Mouse (Mus musculus) layer of hippocampus, adult 9-10 months (tissue): ENCODE measurements around the gene Zzef1.

ENCODE experiments used
- DNase-seq: peaks from one replicate; pipeline ENCODE4 v3.0.0; 2022; ENCODE audit warnings: low spot score

Zzef1 gene

DNA sequence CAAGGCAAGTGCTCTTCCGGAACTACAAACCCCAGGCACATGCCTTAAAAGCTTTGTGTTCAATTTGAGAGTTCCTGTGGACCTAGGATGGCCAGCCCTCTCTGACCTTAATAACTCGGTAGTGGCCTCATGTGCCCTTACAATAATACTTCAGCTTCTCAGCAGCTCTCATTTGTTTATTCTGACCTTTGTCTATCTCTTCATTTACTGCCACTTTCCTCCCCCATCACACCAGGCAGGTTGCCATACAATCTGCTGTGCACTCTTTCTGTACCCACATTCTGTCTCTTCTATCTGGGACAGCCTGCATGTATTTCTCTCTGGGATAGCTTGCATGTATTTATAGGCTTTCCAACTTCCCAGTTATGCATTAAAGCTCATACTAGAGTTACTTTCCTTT is 10.5 kb downstream of the Zzef1 start:
- DNase-seq, result peak; percentile 29

DNA sequence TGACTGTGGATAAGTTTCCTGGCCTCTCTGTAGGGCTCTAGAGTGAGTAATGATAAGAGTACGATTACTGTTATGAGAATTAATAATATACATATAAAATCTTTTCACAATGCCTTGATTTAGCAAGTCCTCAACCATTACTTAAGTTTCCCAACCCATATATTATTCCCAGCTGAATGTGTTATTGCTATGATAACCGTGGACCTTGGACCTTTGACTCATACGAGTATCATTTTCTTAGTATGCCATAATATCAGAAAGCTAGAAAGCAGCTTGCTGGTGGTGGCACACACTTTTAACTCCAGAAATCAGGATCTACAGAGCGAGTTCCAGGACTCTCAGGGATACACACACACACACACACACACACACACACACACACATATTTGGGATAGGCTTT is 12.0 kb downstream of the Zzef1 start:
- no peak for DNase-seq

DNA sequence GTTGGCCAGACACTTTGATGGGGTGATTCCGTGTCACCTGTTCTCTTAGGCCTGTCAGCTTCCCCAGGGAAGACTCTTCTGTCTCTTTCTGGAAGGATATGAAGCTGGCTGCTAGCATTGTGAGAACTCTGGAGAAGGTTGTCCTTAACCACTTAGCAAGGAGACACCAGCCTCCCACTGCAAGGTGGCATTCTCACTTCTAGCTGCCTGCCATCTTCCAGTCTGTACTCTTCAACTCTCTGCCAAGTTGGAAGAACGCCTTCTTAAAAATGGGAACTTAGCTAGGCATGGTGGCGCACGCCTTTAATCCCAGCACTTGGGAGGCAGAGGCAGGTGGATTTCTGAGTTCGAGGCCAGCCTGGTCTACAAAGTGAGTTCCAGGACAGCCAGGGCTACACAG is 17.7 kb downstream of the Zzef1 start:
- no peak for DNase-seq

DNA sequence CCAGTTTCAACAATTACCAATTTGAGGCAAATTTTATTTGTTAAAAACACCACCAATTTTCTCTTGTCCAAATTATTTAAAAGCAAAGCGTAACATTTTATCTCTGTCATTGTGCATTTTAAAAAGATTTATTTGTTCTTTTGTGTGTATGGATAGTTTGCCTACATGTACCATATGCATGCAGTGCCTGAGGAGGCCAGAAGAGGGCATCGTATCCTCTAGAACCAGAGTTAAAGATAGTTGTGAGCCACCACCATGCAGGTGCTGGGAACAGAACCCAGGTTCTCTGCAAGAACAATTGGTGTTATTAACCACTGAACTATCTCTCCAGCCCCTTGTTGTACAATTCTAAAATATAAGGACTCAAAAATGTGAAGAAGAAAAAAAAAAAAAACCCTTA is 18.2 kb downstream of the Zzef1 start:
- no peak for DNase-seq

DNA sequence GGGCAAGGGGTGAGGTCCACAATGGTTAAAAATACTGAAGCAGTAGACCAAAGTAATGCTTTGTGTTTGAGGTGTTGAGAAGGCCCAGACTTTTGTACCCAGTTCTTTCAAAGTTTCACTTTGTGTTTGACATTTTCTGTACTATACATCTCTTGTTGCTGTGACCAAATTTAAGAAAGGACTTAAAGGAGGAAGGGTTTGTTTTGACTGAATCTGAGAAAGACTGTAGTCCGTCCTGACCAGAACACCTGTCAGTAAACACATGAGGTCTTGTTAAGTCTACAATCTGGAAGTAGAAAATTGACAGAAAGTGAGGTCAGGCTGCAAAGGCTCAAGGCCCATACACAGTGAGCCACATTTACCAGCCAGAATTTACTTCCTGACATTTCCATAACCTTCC is 20.8 kb downstream of the Zzef1 start:
- DNase-seq, result no peak

DNA sequence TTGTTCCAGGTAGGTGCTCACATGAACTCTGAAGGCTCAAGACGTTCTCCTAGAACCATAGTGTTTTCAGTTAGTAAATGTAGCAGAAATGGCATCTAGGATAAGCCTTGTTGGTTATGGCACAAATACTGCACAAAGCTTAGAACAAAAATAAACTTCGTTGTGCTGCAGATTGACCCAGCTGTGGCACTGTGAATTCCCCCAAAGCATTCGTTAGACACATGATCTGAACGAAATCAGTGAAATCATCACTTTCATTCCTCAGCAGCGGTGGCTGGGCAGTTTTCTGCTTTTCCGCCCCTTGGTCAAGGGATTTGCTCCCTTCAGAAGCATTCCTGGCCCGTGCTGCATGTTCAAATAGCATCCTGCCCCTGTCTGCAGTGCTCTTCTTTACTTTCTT is 22.0 kb downstream of the Zzef1 start:
- no peak for DNase-seq

DNA sequence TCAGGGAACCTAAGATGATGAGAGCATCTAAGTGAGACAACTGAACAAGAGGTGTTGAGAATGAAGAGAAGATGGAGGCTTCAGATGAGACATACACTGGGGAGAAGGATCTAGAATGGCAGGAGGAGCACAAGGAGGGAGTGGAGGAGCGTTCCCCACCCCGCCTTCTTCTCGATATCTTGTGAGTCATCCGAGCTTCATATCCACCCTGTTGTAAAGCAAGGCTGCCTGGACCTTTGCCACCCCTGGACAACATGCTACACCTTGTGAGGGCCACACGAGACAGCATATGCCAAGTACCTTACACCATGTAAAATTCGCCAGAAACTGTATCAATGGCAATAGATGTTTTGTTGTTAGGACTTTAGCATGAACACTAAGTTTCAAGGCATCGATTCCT is 25.0 kb downstream of the Zzef1 start:
- DNase-seq, result no peak

DNA sequence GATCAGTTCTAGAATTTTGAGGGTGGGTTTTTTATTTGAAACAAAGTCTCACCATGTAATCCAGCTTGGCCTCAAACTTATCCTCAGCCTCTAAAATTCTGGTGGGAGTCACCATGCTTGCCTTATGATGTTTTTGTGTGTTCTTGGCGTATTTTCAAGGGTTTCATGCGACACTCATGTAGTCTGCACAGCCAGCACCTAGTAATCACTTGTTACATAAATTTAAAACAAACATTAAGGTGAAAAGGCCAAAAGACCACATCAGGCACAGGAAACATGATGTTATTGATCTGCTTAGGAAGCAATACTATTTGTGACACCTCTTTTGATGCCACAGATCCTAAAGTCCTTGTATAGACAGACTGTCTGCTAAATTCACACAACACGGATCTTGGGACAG is 33.8 kb downstream of the Zzef1 start:
- DNase-seq, result no peak

DNA sequence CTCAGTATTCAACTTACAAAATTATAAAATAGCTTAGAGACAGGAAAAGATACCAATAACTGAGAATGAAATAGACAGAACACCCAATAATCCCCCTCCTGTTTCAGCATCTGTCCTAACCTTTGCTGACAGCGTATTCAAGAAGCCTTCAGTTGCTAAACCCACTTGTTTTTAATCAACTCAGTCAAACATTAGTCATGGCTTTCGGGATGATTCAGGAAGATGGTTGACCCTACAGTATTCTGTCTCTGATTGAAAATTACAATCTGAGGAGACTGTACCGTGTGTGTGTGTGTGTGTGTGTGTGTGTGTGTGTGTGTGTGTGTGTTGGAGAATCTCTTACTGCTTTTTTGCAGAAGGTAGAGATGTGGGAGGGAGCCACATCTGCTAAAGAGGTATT is 46.7 kb downstream of the Zzef1 start:
- no peak for DNase-seq

DNA sequence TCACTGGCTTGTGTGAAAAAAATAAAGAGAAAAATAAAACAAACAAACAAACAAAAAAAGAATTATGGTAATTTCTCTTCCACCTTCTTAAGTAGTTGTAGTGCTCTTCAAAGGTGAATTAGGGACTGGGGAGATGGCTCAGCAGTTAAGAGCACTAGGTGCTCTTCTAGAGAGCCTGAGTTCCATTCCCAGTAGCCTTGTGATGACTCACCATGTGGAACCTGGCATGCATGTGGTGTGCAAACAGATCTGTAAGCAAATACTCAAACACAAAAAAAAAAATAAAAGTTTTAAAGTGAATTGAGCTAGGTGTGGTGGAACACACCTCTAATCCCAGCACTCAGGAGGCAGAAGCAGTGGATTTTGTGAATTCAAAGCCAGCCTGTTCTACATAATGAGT is 47.5 kb downstream of the Zzef1 start:
- no peak for DNase-seq

DNA sequence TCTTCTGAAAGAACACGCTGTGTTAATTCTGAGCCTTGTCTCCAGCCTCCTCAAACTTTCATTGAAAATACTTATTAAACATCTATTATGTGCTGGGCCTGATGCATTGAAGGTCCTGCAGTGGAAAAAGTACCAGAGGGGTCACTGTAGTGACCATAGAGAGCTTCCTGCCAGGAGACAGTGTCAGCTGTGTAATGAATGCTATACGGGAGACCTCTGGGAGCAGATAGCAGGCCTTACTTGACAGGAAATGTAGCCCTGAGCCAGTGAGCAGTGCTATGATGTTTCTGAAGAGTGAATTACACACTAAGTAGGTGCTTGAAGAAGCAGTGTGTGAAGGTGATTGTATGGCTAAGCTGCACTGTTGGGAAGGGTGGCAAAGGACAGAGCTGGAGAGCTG is 49.5 kb downstream of the Zzef1 start:
- DNase-seq, result no peak

DNA sequence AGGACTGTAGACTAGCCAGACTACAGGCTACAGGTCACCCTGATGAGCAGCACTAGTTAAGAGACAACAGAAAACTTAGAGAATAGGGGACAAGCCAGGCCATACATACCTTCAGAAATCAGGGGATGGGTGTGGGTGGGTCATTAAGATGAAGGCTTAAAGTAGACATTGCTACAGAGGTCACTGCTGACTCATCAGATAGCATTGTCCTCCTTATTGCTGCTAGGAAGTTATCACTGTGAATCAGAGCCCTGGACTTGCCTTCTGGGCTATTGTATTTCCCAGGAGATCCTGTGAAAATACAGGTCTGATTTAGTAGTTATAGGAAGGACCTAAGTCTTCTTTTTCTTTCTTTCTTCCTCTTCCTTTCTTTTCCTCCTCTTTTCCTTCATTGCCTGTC is 50.7 kb downstream of the Zzef1 start:
- DNase-seq, result no peak

DNA sequence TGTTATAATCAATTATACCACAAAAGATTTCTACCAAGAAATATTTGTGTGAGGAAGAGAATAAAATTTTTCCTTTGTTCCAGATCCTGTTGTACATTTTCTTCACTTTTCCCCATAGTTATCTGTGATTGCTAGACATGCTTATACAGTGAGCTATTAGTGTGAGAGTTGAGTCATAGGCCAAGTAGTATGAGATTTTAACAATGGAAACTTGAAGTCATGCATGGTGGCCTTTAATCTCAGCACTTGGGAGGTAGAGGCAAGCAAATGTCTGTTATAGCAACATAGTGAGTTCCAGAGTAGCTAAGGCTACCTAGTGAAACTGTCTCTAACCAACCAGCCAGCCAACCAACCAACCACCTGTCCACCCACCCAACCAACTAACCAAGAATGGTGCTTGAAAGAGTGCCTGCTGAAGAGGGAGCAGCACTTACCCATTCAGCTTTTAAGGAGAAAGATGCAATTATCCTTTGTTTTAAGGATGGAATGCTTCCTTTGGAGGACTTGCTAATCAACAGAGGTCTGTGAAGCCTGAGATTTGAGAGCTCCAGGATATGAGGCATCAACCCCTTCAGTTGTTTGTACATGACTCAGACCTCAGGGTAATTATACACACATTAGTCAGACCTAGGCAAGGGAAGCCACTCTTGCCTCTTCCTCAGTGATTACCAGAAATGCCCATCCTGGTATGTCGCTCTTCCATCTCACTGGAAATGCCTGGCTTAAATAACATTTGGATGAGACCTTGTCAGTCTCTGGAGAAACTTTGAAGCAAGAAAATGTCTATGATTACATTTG is 52.0 kb downstream of the Zzef1 start:
- DNase-seq, result no peak

DNA sequence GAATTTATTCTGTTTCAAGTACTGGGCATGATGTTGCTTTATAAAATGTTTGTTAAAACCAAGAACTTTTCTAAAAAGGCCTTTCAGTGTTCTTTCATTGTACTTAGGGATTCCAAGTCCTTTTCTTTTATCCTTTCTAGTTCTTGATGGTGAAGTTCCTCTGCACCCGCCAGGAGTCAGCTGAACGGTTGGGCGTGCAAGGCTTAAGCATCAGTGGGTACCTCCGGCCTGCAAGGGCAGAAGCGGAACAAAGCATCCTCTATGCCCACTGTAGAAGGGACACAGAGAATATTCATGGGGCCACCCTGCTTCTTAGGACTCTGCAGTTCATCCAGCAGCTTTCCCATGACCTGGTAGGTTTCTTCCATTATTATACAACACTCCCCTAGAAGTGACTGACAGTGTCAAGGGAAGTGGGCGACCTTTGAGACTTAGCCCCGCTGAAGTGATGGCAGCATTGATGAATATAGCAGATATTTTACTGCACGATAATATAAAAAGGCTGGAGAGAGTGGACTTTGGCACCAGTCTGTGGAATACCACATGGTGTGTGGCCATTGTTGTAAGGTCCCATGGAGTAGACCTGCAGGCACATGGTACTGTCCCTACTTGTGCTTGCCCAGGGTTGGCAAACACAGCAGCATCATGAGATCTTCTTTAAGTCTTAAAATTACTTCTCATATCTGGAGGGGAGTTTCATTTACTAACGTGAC is 54.5 kb downstream of the Zzef1 start:
- DNase-seq, result no peak

DNA sequence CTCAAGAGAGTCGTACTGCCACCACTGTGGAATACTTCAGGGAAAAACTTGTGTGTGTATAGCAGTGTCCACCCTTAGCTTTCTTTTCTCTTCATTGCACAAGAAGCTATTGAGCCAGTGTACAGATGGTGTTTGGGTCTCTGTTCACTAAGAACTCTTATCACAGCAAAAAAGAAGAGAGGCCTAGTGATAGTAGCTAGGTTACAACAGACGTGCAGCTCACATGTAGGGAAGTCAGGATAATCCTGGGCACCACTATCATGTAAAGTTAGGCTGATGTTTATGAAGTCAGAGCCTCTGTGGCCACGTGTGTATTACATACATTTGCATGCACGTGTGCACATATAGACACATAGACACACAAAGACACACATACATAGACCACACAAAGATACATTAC is 55.2 kb downstream of the Zzef1 start:
- DNase-seq, result no peak

DNA sequence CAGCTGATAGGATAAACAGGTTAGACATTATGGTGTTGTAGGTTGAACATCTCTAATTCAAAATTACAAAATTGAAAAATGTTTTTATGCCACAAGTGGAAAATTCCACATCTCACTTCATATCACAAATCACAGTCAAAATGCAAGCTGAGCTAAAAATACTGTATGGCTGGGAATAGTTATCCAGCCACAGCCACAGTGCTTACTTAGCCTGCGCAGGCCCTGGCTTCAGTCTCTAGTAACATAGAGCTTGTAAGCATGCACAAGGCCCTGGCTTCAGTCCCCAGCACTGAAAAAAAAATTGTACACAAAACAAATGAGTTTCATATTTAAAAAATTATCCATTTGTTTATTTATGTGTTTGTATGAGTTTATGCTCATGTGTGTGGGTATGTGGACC is 56.1 kb downstream of the Zzef1 start:
- DNase-seq, result no peak

DNA sequence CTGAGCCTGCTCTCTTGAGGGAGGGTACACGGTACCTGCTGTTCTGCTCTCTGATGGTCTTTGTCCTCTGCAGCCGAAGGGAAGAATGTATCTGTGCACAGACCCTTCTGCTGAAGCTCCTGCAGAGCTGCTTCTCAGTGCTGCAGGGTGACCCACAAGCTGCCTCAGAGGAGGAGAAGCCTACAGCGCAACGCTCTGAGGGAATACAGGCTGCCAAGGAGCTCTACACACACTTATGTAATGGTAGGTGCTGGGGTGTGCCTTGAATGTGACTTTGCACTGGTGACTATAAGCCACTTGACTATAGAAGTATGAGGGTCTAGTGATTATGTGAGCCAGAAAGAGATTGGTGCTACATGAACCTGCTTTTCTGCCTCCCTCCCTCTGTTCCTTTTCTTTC is 57.1 kb downstream of the Zzef1 start:
- no peak for DNase-seq

DNA sequence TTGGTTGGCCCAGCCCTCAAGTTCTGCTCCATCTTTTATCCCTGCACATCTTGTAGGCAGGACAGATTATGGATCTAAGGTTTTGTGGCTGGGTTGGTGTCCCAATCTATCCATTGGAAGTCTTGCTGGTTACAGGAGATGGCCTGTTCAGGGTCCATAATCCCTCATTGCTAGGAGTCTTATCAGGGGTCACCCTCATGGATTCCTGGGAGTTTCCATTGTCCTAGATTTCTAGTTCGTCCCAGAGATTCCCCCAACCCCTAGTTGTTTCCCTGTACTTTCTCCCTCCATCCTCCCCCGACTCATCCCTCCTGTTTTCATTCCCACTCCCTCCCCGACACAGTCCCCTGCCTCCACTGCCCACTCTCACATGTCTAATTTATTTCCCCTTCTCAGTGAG is 58.2 kb downstream of the Zzef1 start:
- DNase-seq, result no peak

DNA sequence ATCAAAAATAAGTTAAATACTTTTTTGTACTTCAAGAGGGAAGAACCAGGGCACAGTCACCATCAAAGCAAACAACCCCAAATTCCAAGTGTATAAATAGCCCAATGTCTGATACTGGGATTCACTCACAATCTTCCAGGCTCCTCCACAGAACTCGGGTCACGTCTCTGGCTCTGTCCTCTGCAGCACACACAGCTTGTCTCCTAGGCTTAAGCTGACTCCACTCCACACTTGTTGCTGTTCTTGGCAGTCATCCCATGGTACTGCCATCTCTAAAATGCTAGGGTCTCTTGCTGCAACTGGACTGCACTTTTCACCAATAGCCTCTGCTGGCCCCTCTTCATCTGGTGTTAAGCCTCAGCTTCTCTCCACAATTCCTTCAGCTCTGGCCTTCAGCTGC is 60.7 kb downstream of the Zzef1 start:
- DNase-seq, result no peak

DNA sequence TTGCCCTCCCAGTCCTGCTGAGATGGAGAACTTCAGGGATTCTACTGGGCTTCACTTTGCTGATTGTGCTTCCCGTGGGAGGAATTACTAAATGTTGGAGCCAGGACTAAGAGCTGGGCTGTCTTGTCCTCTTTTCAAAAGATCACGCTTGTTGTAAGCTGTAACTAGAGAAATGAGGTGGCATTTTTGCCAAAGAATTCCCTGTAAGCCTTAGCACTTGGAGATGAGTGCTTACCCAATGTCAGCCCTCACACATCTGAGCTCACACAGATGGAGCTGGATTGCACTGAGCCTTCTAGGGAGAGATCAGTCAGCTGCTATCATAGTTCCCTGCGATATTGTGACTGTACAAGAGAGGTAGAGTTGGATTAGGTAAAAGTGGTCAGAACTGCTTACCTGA is 65.2 kb downstream of the Zzef1 start:
- no peak for DNase-seq

DNA sequence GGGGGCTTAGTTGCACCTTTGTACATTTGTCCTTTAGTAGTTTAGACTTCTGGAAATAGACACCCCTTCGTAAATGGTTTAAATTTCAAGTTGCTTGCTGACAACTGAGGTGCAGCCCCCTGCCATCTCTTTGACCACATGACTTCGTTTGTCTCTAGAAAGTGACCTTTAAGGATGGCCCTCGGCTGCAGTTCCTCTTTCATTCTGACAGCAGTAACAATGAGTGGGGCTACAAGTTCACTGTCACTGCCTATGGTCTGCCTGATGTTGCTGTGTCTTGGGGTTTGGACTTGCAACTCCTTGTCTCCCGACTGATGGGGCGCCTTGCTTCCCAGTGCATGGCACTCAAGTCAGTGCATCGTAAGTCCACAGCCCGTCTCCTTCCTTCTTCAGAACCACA is 70.4 kb downstream of the Zzef1 start:
- DNase-seq, result no peak

DNA sequence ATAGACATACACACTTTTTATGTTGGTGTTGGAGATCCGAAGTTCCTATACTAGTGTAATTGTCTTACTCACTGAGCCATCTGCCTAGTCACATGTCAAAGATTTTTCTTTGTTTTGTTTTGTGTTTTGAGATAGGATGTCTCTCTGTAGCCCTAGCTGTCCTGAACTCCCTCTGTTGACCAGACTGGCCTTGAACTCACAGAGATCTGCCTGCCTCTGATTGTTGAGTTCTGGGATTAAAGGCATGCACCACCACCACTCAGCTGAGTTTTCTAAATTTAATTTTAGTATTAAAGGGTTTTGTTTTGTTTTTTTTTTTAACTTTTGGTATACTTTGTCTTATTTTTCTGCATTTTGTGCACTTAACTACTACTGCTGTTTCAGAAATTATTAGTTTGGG is 76.0 kb downstream of the Zzef1 start:
- no peak for DNase-seq

DNA sequence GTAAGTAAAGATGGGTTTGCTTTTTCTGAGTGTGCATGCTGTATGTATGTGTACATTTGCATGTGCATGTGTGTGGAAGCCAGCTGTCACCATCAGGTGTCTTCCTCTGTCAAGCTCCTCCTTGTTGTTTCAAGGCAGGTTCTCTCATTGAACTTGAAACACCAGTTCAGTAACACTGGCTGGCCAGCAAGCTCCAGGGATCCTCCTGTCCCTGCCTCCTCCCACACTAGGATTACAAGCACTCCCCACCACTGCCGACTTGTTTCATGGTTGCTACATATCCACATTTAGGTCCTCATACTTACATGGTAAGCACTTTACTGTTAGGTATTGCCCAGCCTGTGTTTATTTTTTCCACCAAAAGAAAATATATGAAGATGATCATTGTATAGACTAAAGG is 96.6 kb downstream of the Zzef1 start:
- no peak for DNase-seq

DNA sequence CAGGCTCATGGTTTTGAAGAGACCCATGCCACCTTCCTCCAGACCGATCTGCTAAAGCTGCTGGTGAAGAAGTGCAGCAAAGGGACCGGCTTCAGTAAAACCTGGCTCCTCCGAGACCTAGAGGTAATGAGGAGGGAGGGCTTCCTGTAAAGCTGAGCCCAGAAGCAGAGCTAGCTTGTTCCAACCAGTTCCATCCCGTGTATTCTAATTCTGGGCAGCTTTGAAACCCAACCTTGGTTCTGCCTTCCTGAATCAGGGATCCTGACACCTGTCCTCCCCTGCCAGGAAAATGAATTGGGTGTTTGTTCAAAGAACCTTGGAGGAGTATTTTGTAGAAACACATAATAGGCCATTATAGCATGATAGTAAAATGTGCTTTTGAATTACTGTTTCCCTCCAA is 112.4 kb downstream of the Zzef1 start:
- DNase-seq, result no peak
